Mouse (Mus musculus): ENCODE data around the gene Nmb. TPM values are rescaled to one million over a fixed set of nuclear protein-coding genes. Genes with fewer than 3 reads are reported as not detected.

Nmb gene
- total and polyA plus RNA-seq, 3 experiments: 0.47 to 0.66 (median 0.47) TPM

- no peak for DNase-seq (ENCODE audit: extremely low read depth)
- Histone ChIP-seq H3K4me3 (replicated peaks in 1 of 3; ENCODE audit: low read depth in 2 of 3, low read length in 2 of 3, poor library complexity in 1 of 3) (no peak overlapping the region), H3K4me1 (ENCODE audit: control insufficient read depth in 1 of 2, insufficient read depth in 2 of 2) (peaks cover 6 to 26% of the 10 kb centered on the region in 2 experiments), H3K9ac (ENCODE audit: insufficient read depth, low read depth) (no peak overlapping the region), H3K27ac (ENCODE audit: insufficient read depth, low read depth) (no peak overlapping the region), H3K79me2 (replicated peaks; ENCODE audit: control insufficient read depth, extremely low read depth, insufficient read depth, poor library complexity, severe bottlenecking) (no peaks in the 10 kb centered on the region), H3K4me2 (ENCODE audit: insufficient read depth, low read depth, poor library complexity, severe bottlenecking) (no peak overlapping the region), H3K36me3 (replicated peaks in 1 of 2; ENCODE audit: control insufficient read depth in 1 of 2, insufficient read depth in 1 of 2, low read length in 1 of 2) (peaks cover 16 to 27% of the 10 kb centered on the region in 2 experiments), H3K27me3 (replicated peaks) (no peaks in the 10 kb centered on the region), H3K9me3 (replicated peaks; ENCODE audit: low read length) (no peaks in the 10 kb centered on the region)
- in situ Hi-C loops (cut with MboI; ENCODE audit: low pct_ligation_motif_present, low pct_unique_long_range_greater_than_20kb, low sequenced_read_pairs) (loop anchor here (10.0 to 25.0 kb wide), 2 partner anchors 269 to 427 kb away; no protein-coding TSS in a partner anchor), dilution Hi-C loops (cut with MboI; ENCODE audit: extremely low pct_ligation_motif_present, extremely low pct_unique_long_range_greater_than_20kb, low sequenced_read_pairs) (no loop called here)
- TF ChIP-seq SMC3 (IDR thresholded peaks at IDR 0.05; ENCODE audit: low read depth, low read length) (peak; percentile 43; the same call in 1 of the 2 replicates), PAX5 (IDR thresholded peaks at IDR 0.05; ENCODE audit: low read length) (no peak), CHD1 (IDR thresholded peaks at IDR 0.05; ENCODE audit: low read depth, low read length) (no peak), CTCF (conservative IDR thresholded peaks at IDR 0.05 in 1 of 2, IDR thresholded peaks at IDR 0.05 in 1 of 2; ENCODE audit: low read depth in 2 of 2, low read length in 2 of 2) (peak in 1 of 2 experiments; percentile 60; a peak in 1 of 4 replicates), CHD2 (IDR thresholded peaks at IDR 0.05; ENCODE audit: low read length) (no peak), MYC (IDR thresholded peaks at IDR 0.05; ENCODE audit: low read depth, low read length) (peak; percentile 65; the same call in 1 of the 2 replicates), UBTF (IDR thresholded peaks at IDR 0.05; ENCODE audit: low read depth, low read length) (no peak), JUND (conservative IDR thresholded peaks at IDR 0.05; ENCODE audit: low read depth, low read length) (no peak), ZNF384 (IDR thresholded peaks at IDR 0.05; ENCODE audit: low read depth, low read length) (peak; percentile 83), NELFE (IDR thresholded peaks at IDR 0.05; ENCODE audit: low read depth, low read length) (no peak), RAD21 (IDR thresholded peaks at IDR 0.05; ENCODE audit: low read depth, low read length) (peak; percentile 47), MAX (IDR thresholded peaks at IDR 0.05; ENCODE audit: low read length) (0 out of 2 replicates have a peak, but pooled peaks have one; percentile 31), MXI1 (IDR thresholded peaks at IDR 0.05; ENCODE audit: low read depth, low read length) (no peak)
These were observed 19.2 kb downstream of the Nmb start for GRCm38 (mm10) chr7:80885666-80886065.

GRCm38 (mm10) chr7:80882830-80883505, 21.9 kb downstream of the Nmb start:
- Histone ChIP-seq H3K9ac (ENCODE audit: insufficient read depth, low read depth) (no peak overlapping the region), H3K4me1 (ENCODE audit: control insufficient read depth in 1 of 2, insufficient read depth in 2 of 2) (peaks cover 6 to 13% of the 10 kb centered on the region in 2 experiments; a peak in 3 of 4 replicates), H3K4me3 (replicated peaks in 1 of 3; ENCODE audit: low read depth in 2 of 3, low read length in 2 of 3, poor library complexity in 1 of 3) (no peak overlapping the region), H3K4me2 (ENCODE audit: insufficient read depth, low read depth, poor library complexity, severe bottlenecking) (peak overlapping the region; percentile 61; the same call in 1 of the 2 replicates), H3K79me2 (replicated peaks; ENCODE audit: control insufficient read depth, extremely low read depth, insufficient read depth, poor library complexity, severe bottlenecking) (no peaks in the 10 kb centered on the region), H3K27me3 (replicated peaks) (no peaks in the 10 kb centered on the region), H3K36me3 (replicated peaks in 1 of 2; ENCODE audit: control insufficient read depth in 1 of 2, insufficient read depth in 1 of 2, low read length in 1 of 2) (peaks cover 0 to 8% of the 10 kb centered on the region in 2 experiments), H3K27ac (ENCODE audit: insufficient read depth, low read depth) (no peak overlapping the region), H3K9me3 (replicated peaks; ENCODE audit: low read length) (no peaks in the 10 kb centered on the region)
- DNase-seq (ENCODE audit: extremely low read depth): peak; percentile 65
- in situ Hi-C loops (cut with MboI; ENCODE audit: low pct_ligation_motif_present, low pct_unique_long_range_greater_than_20kb, low sequenced_read_pairs) (loop anchor here (10.0 to 25.0 kb wide), 2 partner anchors 272 to 429 kb away; no protein-coding TSS in a partner anchor), dilution Hi-C loops (cut with MboI; ENCODE audit: extremely low pct_ligation_motif_present, extremely low pct_unique_long_range_greater_than_20kb, low sequenced_read_pairs) (no loop called here)
- TF ChIP-seq HCFC1 (IDR thresholded peaks at IDR 0.05; ENCODE audit: low read depth, low read length): peak; percentile 85
- TF ChIP-seq ELF1 (IDR thresholded peaks at IDR 0.05; ENCODE audit: low read depth, low read length): peak; percentile 44
- no peak for TF ChIP-seq ZKSCAN1 (IDR thresholded peaks at IDR 0.05; ENCODE audit: borderline replicate concordance, low read depth, low read length)
- TF ChIP-seq USF2 (conservative IDR thresholded peaks at IDR 0.05; ENCODE audit: low read depth, low read length): no peak
- TF ChIP-seq POLR2AphosphoS2 (IDR thresholded peaks at IDR 0.05; ENCODE audit: low read depth, low read length): no peak
- TF ChIP-seq EP300 (IDR thresholded peaks at IDR 0.05; ENCODE audit: low read length): no peak
- TF ChIP-seq JUND (conservative IDR thresholded peaks at IDR 0.05; ENCODE audit: low read depth, low read length): no peak
- peak; percentile 45; the same call in 1 of the 2 replicates for TF ChIP-seq CHD2 (IDR thresholded peaks at IDR 0.05; ENCODE audit: low read length)
- no peak for TF ChIP-seq SIN3A (IDR thresholded peaks at IDR 0.05; ENCODE audit: low read length)
- no peak for TF ChIP-seq NELFE (IDR thresholded peaks at IDR 0.05; ENCODE audit: low read depth, low read length)
- TF ChIP-seq MAFK (IDR thresholded peaks at IDR 0.05; ENCODE audit: insufficient replicate concordance, low read length): no peak
- TF ChIP-seq BHLHE40 (IDR thresholded peaks at IDR 0.05; ENCODE audit: low read depth, low read length): no peak
- peak; percentile 12 to 57; a peak in 2 of 4 replicates for TF ChIP-seq CTCF (conservative IDR thresholded peaks at IDR 0.05 in 1 of 2, IDR thresholded peaks at IDR 0.05 in 1 of 2; ENCODE audit: low read depth in 2 of 2, low read length in 2 of 2)
- no peak for TF ChIP-seq TBP (conservative IDR thresholded peaks at IDR 0.05; ENCODE audit: low read depth, low read length)
- TF ChIP-seq NRF1 (IDR thresholded peaks at IDR 0.05; ENCODE audit: low read depth, low read length): no peak
- no peak for TF ChIP-seq E2F4 (IDR thresholded peaks at IDR 0.05; ENCODE audit: insufficient replicate concordance, low read depth, low read length)
- TF ChIP-seq KAT2A (IDR thresholded peaks at IDR 0.05; ENCODE audit: insufficient replicate concordance, low read length): 0 out of 2 replicates have a peak, but pooled peaks have one; percentile 53
- no peak for TF ChIP-seq MAZ (IDR thresholded peaks at IDR 0.05; ENCODE audit: low read depth, low read length)
- TF ChIP-seq TCF12 (IDR thresholded peaks at IDR 0.05; ENCODE audit: low read depth, low read length): no peak
- TF ChIP-seq POLR2A (IDR thresholded peaks at IDR 0.05; ENCODE audit: low read depth, low read length): no peak
- TF ChIP-seq ETS1 (conservative IDR thresholded peaks at IDR 0.05; ENCODE audit: low read depth, low read length): no peak
- no peak for TF ChIP-seq GABPA (IDR thresholded peaks at IDR 0.05; ENCODE audit: insufficient replicate concordance, low read depth, low read length)

All from CH12.LX (cell line).